Mouse (Mus musculus): ENCODE data around the gene Sfta2.

- no peak for TF ChIP-seq POLR2A (IDR thresholded peaks at IDR 0.05; ENCODE audit: low read depth, low read length)
- TF ChIP-seq CTCF (IDR thresholded peaks at IDR 0.05; ENCODE audit: extremely low read depth, insufficient read length, insufficient replicate concordance, low read depth, low read length), result no peak
Measured at GRCm38 (mm10) chr17:35597399-35597798, 4.0 kb upstream of the Sfta2 start.

Measured in small intestine, adult 2 months (tissue).